Mouse (Mus musculus): ENCODE measurements around the gene Dpp10. TPM values are rescaled to one million over a fixed set of nuclear protein-coding genes. Genes with fewer than 3 reads are reported as not detected.

Dpp10 gene
- not detected in 2 replicates for polyA plus RNA-seq (2012; ENCODE audit: insufficient read depth, insufficient read length, missing spikeins)

- no peaks in the 10 kb centered on the region for H3K4me1 ChIP-seq (ENCODE audit: control insufficient read depth, insufficient read depth, insufficient read length, low read length)
- no peak within 1 kb of the TSS for H3K27ac ChIP-seq (replicated peaks; ENCODE audit: low read depth, low read length)
- H3K4me3 ChIP-seq (ENCODE audit: insufficient read depth, low read depth, low read length) = no peak within 1 kb of the TSS
Observed at GRCm38 (mm10) chr1:124044925-124045640, at the start of gene Dpp10. Gene Dpp10 (minus strand): TSS chr1:124045559.

GRCm38 (mm10) chr1:124048544-124048943, 3.2 kb upstream of the Dpp10 start:
- Histone ChIP-seq H3K27ac (replicated peaks; ENCODE audit: low read depth, low read length) (no peak overlapping the region), H3K4me3 (ENCODE audit: insufficient read depth, low read depth, low read length) (no peak overlapping the region), H3K4me1 (ENCODE audit: control insufficient read depth, insufficient read depth, insufficient read length, low read length) (no peaks in the 10 kb centered on the region)

DNA sequence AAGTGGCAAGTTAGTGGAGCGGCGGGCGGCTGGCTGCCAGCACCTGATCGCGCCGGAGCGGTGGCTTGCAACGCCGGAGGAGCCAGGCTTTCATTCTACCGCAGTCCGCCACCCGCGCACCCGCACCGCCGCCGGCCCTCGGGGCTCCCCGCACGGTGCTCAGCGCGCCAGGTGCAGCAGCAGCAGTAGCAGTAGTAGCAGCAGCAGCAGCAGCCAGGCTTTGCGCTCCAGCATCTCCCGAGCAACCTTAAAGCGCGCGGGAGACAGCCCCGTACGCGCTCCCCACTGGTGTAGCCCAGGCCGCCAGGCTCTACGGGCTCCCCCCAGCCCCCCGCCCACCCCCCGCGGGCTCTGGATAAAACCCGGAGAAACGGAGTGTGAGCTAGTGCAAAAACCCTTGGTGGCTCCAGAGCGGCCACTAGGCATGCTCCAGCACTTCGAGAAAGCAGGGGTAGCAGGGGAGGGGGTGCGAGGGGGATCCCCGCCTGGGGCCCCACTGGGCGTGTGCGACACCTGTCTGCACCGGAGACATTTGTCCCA, 472 bp upstream of the Dpp10 start:
- Histone ChIP-seq H3K4me3 (ENCODE audit: insufficient read depth, low read depth, low read length) (no peak overlapping the region), H3K4me1 (ENCODE audit: control insufficient read depth, insufficient read depth, insufficient read length, low read length) (no peaks in the 10 kb centered on the region), H3K27ac (replicated peaks; ENCODE audit: low read depth, low read length) (no peak overlapping the region)

GRCm38 (mm10) chr1:124044161-124044560, 1.2 kb downstream of the Dpp10 start:
- H3K27ac ChIP-seq (replicated peaks; ENCODE audit: low read depth, low read length) = no peak overlapping the region
- H3K4me3 ChIP-seq (ENCODE audit: insufficient read depth, low read depth, low read length) = no peak overlapping the region
- no peaks in the 10 kb centered on the region for H3K4me1 ChIP-seq (ENCODE audit: control insufficient read depth, insufficient read depth, insufficient read length, low read length)

GRCm38 (mm10) chr1:124043421-124043820, 1.9 kb downstream of the Dpp10 start:
- Histone ChIP-seq H3K4me1 (ENCODE audit: control insufficient read depth, insufficient read depth, insufficient read length, low read length) (no peaks in the 10 kb centered on the region), H3K27ac (replicated peaks; ENCODE audit: low read depth, low read length) (no peak overlapping the region)

GRCm38 (mm10) chr1:124041559-124041958, 3.8 kb downstream of the Dpp10 start:
- Histone ChIP-seq H3K27ac (replicated peaks; ENCODE audit: low read depth, low read length) (no peak overlapping the region), H3K4me1 (ENCODE audit: control insufficient read depth, insufficient read depth, insufficient read length, low read length) (no peaks in the 10 kb centered on the region)

More at GRCm38 (mm10) chr1:124043421-124043820, 1.9 kb downstream of the Dpp10 start:
- H3K4me3 ChIP-seq (ENCODE audit: insufficient read depth, low read depth, low read length) = no peak overlapping the region

DNA sequence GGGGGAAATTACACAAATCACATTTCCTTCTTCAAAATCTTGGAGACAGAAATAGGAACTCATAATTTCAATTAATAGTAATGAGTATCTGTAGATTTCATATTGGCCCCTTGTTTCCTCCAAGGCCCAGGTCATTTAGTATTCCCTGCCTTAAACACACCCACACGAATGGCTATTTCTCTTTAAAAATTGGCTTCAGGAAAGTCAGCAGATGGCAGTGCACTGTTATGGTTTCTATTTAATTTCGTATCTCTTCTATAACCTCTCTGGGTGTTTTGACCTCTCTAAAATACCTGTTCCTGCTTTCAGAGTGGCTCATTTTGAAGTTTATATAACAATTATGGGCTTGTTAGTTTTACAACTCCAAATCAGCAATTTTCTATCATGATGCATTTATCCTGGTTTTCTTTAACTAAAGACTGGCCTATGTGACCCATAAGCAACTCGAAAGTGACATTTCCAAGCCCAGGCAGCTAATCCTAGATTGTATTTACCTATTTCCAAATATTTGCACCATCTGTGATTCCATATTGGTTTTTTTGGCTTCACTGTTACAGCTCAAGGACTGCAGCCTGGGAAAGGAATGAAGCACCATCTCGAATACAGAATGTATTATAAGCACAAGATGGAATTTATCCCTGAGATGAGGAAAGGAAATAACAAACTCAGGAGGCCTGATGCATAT, 9.9 kb downstream of the Dpp10 start:
- no peak overlapping the region for H3K27ac ChIP-seq (replicated peaks; ENCODE audit: low read depth, low read length)
- no peaks in the 10 kb centered on the region for H3K4me1 ChIP-seq (ENCODE audit: control insufficient read depth, insufficient read depth, insufficient read length, low read length)
- H3K4me3 ChIP-seq (ENCODE audit: insufficient read depth, low read depth, low read length) = no peak overlapping the region

More at GRCm38 (mm10) chr1:124041559-124041958, 3.8 kb downstream of the Dpp10 start:
- H3K4me3 ChIP-seq (ENCODE audit: insufficient read depth, low read depth, low read length) = no peak overlapping the region

DNA sequence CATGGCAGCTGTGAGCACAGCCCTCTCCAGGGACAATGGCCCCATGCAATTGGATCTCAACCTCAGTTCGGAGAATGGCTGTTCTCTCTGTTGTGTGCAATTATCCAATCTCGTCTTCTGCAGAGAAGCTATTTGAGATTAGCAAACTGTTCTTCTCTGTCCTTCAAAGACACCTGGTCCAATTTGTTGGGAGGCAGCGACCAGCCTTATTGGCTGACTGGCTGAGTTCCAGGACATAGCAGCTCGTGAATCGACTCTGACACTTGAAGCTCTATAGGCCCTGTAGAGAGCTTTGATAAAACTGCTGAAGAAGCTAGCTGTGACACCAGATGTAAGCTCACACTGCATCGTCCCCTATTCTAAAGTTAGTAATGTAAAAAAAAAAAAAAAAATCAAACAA, 12.7 kb downstream of the Dpp10 start:
- H3K4me3 ChIP-seq (ENCODE audit: insufficient read depth, low read depth, low read length) = no peak overlapping the region
- H3K4me1 ChIP-seq (ENCODE audit: control insufficient read depth, insufficient read depth, insufficient read length, low read length) = no peaks in the 10 kb centered on the region
- no peak overlapping the region for H3K27ac ChIP-seq (replicated peaks; ENCODE audit: low read depth, low read length)

DNA sequence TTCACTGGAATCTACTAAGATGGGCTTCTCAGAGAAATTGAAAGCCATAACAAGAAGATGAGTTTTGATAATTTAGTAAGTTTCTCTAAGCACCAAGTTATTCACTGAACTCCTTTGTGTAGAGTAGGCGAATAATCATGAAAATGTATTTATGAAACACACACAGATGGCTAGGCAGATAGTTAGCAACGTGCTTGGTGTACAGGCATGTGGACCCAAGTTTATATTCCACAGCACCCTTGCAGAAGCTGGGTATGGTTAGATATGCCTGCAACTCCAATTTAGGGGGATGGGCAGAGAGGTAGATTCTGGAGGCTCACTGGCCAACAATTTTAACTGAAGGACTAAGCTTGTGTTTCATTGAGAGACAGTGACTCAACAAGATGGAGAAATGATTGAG, 13.4 kb downstream of the Dpp10 start:
- Histone ChIP-seq H3K4me1 (ENCODE audit: control insufficient read depth, insufficient read depth, insufficient read length, low read length) (no peaks in the 10 kb centered on the region), H3K27ac (replicated peaks; ENCODE audit: low read depth, low read length) (no peak overlapping the region), H3K4me3 (ENCODE audit: insufficient read depth, low read depth, low read length) (no peak overlapping the region)

- Histone ChIP-seq H3K27ac (replicated peaks; ENCODE audit: low read depth, low read length) (no peak overlapping the region), H3K4me1 (ENCODE audit: control insufficient read depth, insufficient read depth, insufficient read length, low read length) (no peaks in the 10 kb centered on the region), H3K4me3 (ENCODE audit: insufficient read depth, low read depth, low read length) (no peak overlapping the region)
Observed at GRCm38 (mm10) chr1:124002797-124003196, 42.6 kb downstream of the Dpp10 start.

DNA sequence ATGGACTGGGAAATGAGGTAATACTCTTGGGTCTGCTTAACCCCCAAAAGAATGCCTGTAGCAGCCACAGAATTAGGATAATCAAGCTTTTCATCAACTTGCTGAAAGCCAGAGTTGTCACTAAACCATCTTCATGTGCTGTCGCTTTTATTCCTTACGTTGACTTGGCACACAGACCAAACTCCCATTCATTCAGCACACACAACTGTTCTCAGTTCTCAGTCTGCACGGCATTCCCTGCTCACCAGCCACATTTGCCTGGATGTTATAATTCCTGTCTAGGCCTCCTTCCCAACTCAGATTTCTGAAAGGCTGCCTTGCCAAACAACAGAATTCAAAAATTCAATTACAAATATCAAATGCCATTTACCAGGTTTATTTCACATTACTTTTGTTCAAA, 49.6 kb downstream of the Dpp10 start:
- Histone ChIP-seq H3K27ac (replicated peaks; ENCODE audit: low read depth, low read length) (no peak overlapping the region), H3K4me3 (ENCODE audit: insufficient read depth, low read depth, low read length) (no peak overlapping the region), H3K4me1 (ENCODE audit: control insufficient read depth, insufficient read depth, insufficient read length, low read length) (no peaks in the 10 kb centered on the region)

GRCm38 (mm10) chr1:123985324-123986024, 59.9 kb downstream of the Dpp10 start:
- H3K27ac ChIP-seq (replicated peaks; ENCODE audit: low read depth, low read length) = no peak overlapping the region
- no peak overlapping the region for H3K4me3 ChIP-seq (ENCODE audit: insufficient read depth, low read depth, low read length)
- no peaks in the 10 kb centered on the region for H3K4me1 ChIP-seq (ENCODE audit: control insufficient read depth, insufficient read depth, insufficient read length, low read length)

DNA sequence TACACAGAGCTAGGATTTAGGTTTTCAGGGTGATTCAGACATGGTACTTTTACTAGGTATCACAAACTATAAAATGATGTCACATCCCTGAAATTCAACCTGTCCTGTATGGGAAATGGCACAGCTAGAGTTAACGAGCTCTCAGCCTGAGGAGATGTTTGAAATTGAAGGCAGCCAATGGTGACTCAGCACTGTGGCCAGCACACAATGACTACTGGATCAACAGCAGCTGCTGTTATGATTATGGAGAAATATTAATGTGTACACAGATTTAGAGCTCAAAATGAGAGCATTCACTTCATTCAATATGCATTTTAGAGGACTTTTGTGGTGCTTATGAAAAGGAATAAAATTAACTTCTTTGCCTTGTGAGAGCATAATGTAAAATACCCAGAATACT, 66.8 kb downstream of the Dpp10 start:
- Histone ChIP-seq H3K27ac (replicated peaks; ENCODE audit: low read depth, low read length) (no peak overlapping the region), H3K4me1 (ENCODE audit: control insufficient read depth, insufficient read depth, insufficient read length, low read length) (no peaks in the 10 kb centered on the region), H3K4me3 (ENCODE audit: insufficient read depth, low read depth, low read length) (no peak overlapping the region)

DNA sequence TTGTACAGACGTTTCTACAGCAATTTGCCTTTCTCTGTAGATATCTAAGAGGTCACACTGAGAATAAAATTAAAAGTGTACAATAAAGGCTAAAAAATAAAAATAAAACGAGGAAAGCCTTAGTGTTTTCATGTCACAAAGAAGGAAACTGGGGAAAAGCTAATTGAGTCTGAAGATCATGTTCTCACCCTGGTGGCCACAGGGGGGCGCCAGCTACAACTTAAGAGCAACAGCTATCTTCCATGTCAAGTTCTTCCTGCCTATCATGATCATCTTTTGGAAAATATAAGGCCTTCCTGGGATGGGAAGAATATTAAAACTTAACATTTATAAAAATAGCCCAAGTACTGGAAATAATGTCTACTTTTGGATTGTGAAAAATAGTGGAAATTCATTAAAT, 70.7 kb downstream of the Dpp10 start:
- Histone ChIP-seq H3K4me3 (ENCODE audit: insufficient read depth, low read depth, low read length) (no peak overlapping the region), H3K27ac (replicated peaks; ENCODE audit: low read depth, low read length) (no peak overlapping the region), H3K4me1 (ENCODE audit: control insufficient read depth, insufficient read depth, insufficient read length, low read length) (no peaks in the 10 kb centered on the region)

GRCm38 (mm10) chr1:123946149-123946548, 99.2 kb downstream of the Dpp10 start:
- Histone ChIP-seq H3K4me3 (ENCODE audit: insufficient read depth, low read depth, low read length) (no peak overlapping the region), H3K4me1 (ENCODE audit: control insufficient read depth, insufficient read depth, insufficient read length, low read length) (no peaks in the 10 kb centered on the region), H3K27ac (replicated peaks; ENCODE audit: low read depth, low read length) (no peak overlapping the region)

Measured in brown adipose tissue, adult 24 weeks (tissue).